Mouse (Mus musculus): ENCODE measurements around the gene Hk2.

GRCm38 (mm10) chr6:82780369-82780768 is 6.1 kb upstream of the Hk2 start:
- no peak for TF ChIP-seq CTCF (IDR thresholded peaks at IDR 0.05; ENCODE audit: extremely low read depth, insufficient read depth, low read length)
- TF ChIP-seq POLR2A (IDR thresholded peaks at IDR 0.05; ENCODE audit: extremely low read depth, insufficient read depth, low read length): no peak

All from cortical plate, adult 2 months (tissue).